Mouse (Mus musculus): ENCODE data around the gene Pik3r4.

- TF ChIP-seq CTCF (conservative IDR thresholded peaks at IDR 0.05; ENCODE audit: low read length) (no peak), POU5F1 (IDR thresholded peaks at IDR 0.05; ENCODE audit: borderline replicate concordance, low read length) (no peak), NANOG (IDR thresholded peaks at IDR 0.05; ENCODE audit: borderline replicate concordance, low read length) (no peak)
These were observed at the start of gene Pik3r4 for GRCm38 (mm10) chr9:105642460-105643371.
